Mouse (Mus musculus): ENCODE data around the gene Efcab1.
"Not testable (repeated sequence)": the region's sequence is repeated elsewhere in the genome, so short reads cannot be mapped to it uniquely, and the experiment has no call there.

The Efcab1 gene

GRCm38 (mm10) chr16:14906393-14907100 is at the start of gene Efcab1:
TSS of gene Efcab1 (plus strand) at chr16:14906606.
- DNase-seq (ENCODE audit: low spot score): peak; percentile 88

- DNase-seq (ENCODE audit: low spot score): no peak
Measured at GRCm38 (mm10) chr16:14859443-14859842, 47.0 kb upstream of the Efcab1 start.

- DNase-seq (ENCODE audit: low spot score): no peak
Measured at GRCm38 (mm10) chr16:14884916-14885315, 21.5 kb upstream of the Efcab1 start.

- no peak for DNase-seq (ENCODE audit: low spot score)
Measured at GRCm38 (mm10) chr16:14885372-14885771, 21.0 kb upstream of the Efcab1 start.

- DNase-seq (ENCODE audit: low spot score): no peak
Measured at GRCm38 (mm10) chr16:14892492-14892891, 13.9 kb upstream of the Efcab1 start.

GRCm38 (mm10) chr16:14893864-14894263 is 12.5 kb upstream of the Efcab1 start:
- no peak for DNase-seq (ENCODE audit: low spot score)

- no peak for DNase-seq (ENCODE audit: low spot score)
Measured at GRCm38 (mm10) chr16:14894713-14895112, 11.7 kb upstream of the Efcab1 start.

- DNase-seq (ENCODE audit: low spot score): no peak
Measured at GRCm38 (mm10) chr16:14895543-14895942, 10.9 kb upstream of the Efcab1 start.

GRCm38 (mm10) chr16:14930711-14931110 is 24.3 kb downstream of the Efcab1 start:
- DNase-seq (ENCODE audit: low spot score): not testable (repeated sequence)

GRCm38 (mm10) chr16:14936478-14937166 is 30.2 kb downstream of the Efcab1 start:
- not testable (repeated sequence) for DNase-seq (ENCODE audit: low spot score)

GRCm38 (mm10) chr16:14939552-14939951 is 33.1 kb downstream of the Efcab1 start:
- no peak for DNase-seq (ENCODE audit: low spot score)

GRCm38 (mm10) chr16:14939994-14940715 is 33.7 kb downstream of the Efcab1 start:
- no peak for DNase-seq (ENCODE audit: low spot score)

GRCm38 (mm10) chr16:14940898-14941297 is 34.5 kb downstream of the Efcab1 start:
- DNase-seq (ENCODE audit: low spot score): no peak

GRCm38 (mm10) chr16:14943530-14943929 is 37.1 kb downstream of the Efcab1 start:
- no peak for DNase-seq (ENCODE audit: low spot score)

- not testable (repeated sequence) for DNase-seq (ENCODE audit: low spot score)
Measured at GRCm38 (mm10) chr16:14947561-14947960, 41.2 kb downstream of the Efcab1 start.

- no peak for DNase-seq (ENCODE audit: low spot score)
Measured at GRCm38 (mm10) chr16:14951894-14952293, 45.5 kb downstream of the Efcab1 start.

GRCm38 (mm10) chr16:14959743-14960142 is 53.3 kb downstream of the Efcab1 start:
- DNase-seq (ENCODE audit: low spot score): no peak

GRCm38 (mm10) chr16:14973696-14974095 is 67.3 kb downstream of the Efcab1 start:
- DNase-seq (ENCODE audit: low spot score): no peak

- no peak for DNase-seq (ENCODE audit: low spot score)
Measured at GRCm38 (mm10) chr16:14979228-14979627, 72.8 kb downstream of the Efcab1 start.

- no peak for DNase-seq (ENCODE audit: low spot score)
Measured at GRCm38 (mm10) chr16:14989614-14990268, 83.3 kb downstream of the Efcab1 start.

GRCm38 (mm10) chr16:14991001-14991400 is 84.6 kb downstream of the Efcab1 start:
- no peak for DNase-seq (ENCODE audit: low spot score)

GRCm38 (mm10) chr16:14992461-14993107 is 86.2 kb downstream of the Efcab1 start:
- peak; percentile 41 for DNase-seq (ENCODE audit: low spot score)
